9 mouse cellular contexts compared by ENCODE assay signal in the genomic region with DNA sequence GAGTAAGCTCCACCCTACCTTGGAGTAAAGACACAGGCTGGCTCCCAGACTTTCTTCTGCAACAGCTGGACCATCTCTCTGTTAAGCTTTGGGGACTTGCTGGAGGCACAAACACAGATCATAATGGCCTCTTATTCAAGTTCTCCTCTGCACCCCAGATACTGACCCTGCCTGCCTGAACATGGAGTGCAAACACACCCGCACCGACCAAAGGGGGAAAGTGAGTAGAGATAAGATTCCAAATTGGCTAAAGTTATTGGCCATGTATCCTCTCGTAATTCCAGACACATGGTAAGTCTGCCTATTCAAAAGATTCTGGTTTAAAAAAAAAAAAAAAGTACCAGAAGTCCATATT. TPM values are rescaled to one million over a fixed set of nuclear protein-coding genes. Genes with fewer than 3 reads are reported as not detected.
A peak's percentile ranks its signal among the peaks of the same experiment; 100 is the strongest.
DNase-seq lines count a peak whose midpoint lies in the region; ATAC-seq lines count a peak whose summit lies in the region.
"Had no signal": no experiment of that assay in that cellular context is flagged by ENCODE, and none has a peak within 500 bp of the region (broad histone marks: within the 10 kb centered on the region; RNA-seq: fewer than 3 reads in every experiment).

No protein-coding gene starts in this region.

- H3K27ac ChIP-seq in liver, embryonic 11.5 days (ENCODE audit: low read depth, low read length): no peak overlapping the region
- no peak overlapping the region for H3K27ac ChIP-seq in forebrain, embryonic 13.5 days
- no peak overlapping the region for H3K27ac ChIP-seq in limb, embryonic 11.5 days (replicated peaks; ENCODE audit: low read depth, low read length)
- no peak overlapping the region for H3K27ac ChIP-seq in neural tube, embryonic 15.5 days (replicated peaks)

- 0 out of 2 replicates have a peak, but pooled peaks have one; percentile 12 for ATAC-seq in liver, embryonic 11.5 days (replicated peaks; ENCODE audit: low FRiP score)
- 0 out of 2 replicates have a peak, but pooled peaks have one; percentile 1 for ATAC-seq in forebrain, embryonic 13.5 days
- peak; percentile 44; the same call in 1 of the 2 replicates for ATAC-seq in limb, embryonic 11.5 days (ENCODE audit: insufficient number of reproducible peaks, low FRiP score, low TSS enrichment, low read depth)
- no peak for ATAC-seq in neural tube, embryonic 15.5 days (ENCODE audit: low FRiP score)

- no peaks in the 10 kb centered on the region for H3K4me1 ChIP-seq in liver, embryonic 11.5 days (replicated peaks; ENCODE audit: control insufficient read depth, insufficient read depth, low read length)
- peaks cover 9% of the 10 kb centered on the region for H3K4me1 ChIP-seq in forebrain, embryonic 13.5 days
- H3K4me1 ChIP-seq in limb, embryonic 11.5 days (ENCODE audit: control insufficient read depth, insufficient read depth, low read length): 0 out of 2 replicates have a peak, but pooled peaks cover 4% of the 10 kb centered on the region
- peaks cover 10% of the 10 kb centered on the region for H3K4me1 ChIP-seq in neural tube, embryonic 15.5 days

- no peak overlapping the region for H3K9ac ChIP-seq in liver, embryonic 11.5 days (ENCODE audit: low read depth, low read length)
- H3K9ac ChIP-seq in forebrain, embryonic 13.5 days: peak overlapping the region; percentile 65
- peak overlapping the region; percentile 62 for H3K9ac ChIP-seq in limb, embryonic 11.5 days (ENCODE audit: low read length)
- H3K9ac ChIP-seq in neural tube, embryonic 15.5 days (replicated peaks): peak overlapping the region; percentile 64

- DNase-seq in liver, embryonic 11.5 days (ENCODE audit: low spot score): peak; percentile 33
- no peak for DNase-seq in liver
- DNase-seq in limb, embryonic 11.5 days (ENCODE audit: low spot score): no peak
- no peak for DNase-seq in right cerebral cortex, postnatal 36 days (ENCODE audit: low spot score in 2 of 2)
- no peak for DNase-seq in gastrocnemius, adult 8-10 months (ENCODE audit: low spot score in 2 of 2)
- DNase-seq in left cerebral cortex, postnatal 36 days (ENCODE audit: low spot score in 2 of 2): no peak
- DNase-seq: gastrocnemius, postnatal 25 days had no signal

- intact Hi-C loops in left cerebral cortex, postnatal 36 days (cut with DNase I): no loop called here

- H3K36me3 ChIP-seq in liver, embryonic 11.5 days (ENCODE audit: control insufficient read depth, insufficient read depth, low read length): no peaks in the 10 kb centered on the region
- no peaks in the 10 kb centered on the region for H3K36me3 ChIP-seq in forebrain, embryonic 13.5 days (ENCODE audit: poor library complexity, severe bottlenecking)
- H3K36me3 ChIP-seq in limb, embryonic 11.5 days (ENCODE audit: control insufficient read depth, insufficient read depth, low read length): no peaks in the 10 kb centered on the region
- no peaks in the 10 kb centered on the region for H3K36me3 ChIP-seq in neural tube, embryonic 15.5 days

- H3K4me2 ChIP-seq in liver, embryonic 11.5 days: peak overlapping the region; percentile 71
- H3K4me2 ChIP-seq in forebrain, embryonic 13.5 days: peak overlapping the region; percentile 98
- H3K4me2 ChIP-seq in limb, embryonic 11.5 days (ENCODE audit: low read depth, severe bottlenecking): peak overlapping the region; percentile 97
- H3K4me2 ChIP-seq in neural tube, embryonic 15.5 days: peak overlapping the region; percentile 99

- no peaks in the 10 kb centered on the region for H3K9me3 ChIP-seq in liver, embryonic 11.5 days (ENCODE audit: control insufficient read depth, low read length)
- H3K9me3 ChIP-seq in forebrain, embryonic 13.5 days (replicated peaks): no peaks in the 10 kb centered on the region
- no peaks in the 10 kb centered on the region for H3K9me3 ChIP-seq in limb, embryonic 11.5 days (ENCODE audit: control insufficient read depth, low read length)
- no peaks in the 10 kb centered on the region for H3K9me3 ChIP-seq in neural tube, embryonic 15.5 days (replicated peaks)

- H3K4me3 ChIP-seq in liver, embryonic 11.5 days (ENCODE audit: low read depth, low read length): peak overlapping the region; percentile 37
- H3K4me3 ChIP-seq in forebrain, embryonic 13.5 days: peak overlapping the region; percentile 55
- H3K4me3 ChIP-seq in limb, embryonic 11.5 days (ENCODE audit: low read depth, low read length): peak overlapping the region; percentile 46
- peak overlapping the region; percentile 62 for H3K4me3 ChIP-seq in neural tube, embryonic 15.5 days (replicated peaks)

- peaks cover 12% of the 10 kb centered on the region for H3K27me3 ChIP-seq in liver, embryonic 11.5 days (replicated peaks; ENCODE audit: control insufficient read depth, insufficient read depth, low read length)
- peaks cover 20% of the 10 kb centered on the region for H3K27me3 ChIP-seq in forebrain, embryonic 13.5 days
- peaks cover 13% of the 10 kb centered on the region; the same call in 1 of the 2 replicates for H3K27me3 ChIP-seq in limb, embryonic 11.5 days (ENCODE audit: control insufficient read depth, insufficient read depth, low read length)
- peaks cover 21% of the 10 kb centered on the region for H3K27me3 ChIP-seq in neural tube, embryonic 15.5 days (replicated peaks)

- 23% methylated on average over 3 of the region's 3 CpGs for WGBS in liver, embryonic 11.5 days
- WGBS in forebrain, embryonic 13.5 days: 61% methylated on average over 3 of the region's 3 CpGs
- WGBS in limb, embryonic 11.5 days: 45% methylated on average over 3 of the region's 3 CpGs
- WGBS in neural tube, embryonic 15.5 days: 57% methylated on average over 3 of the region's 3 CpGs

RNA-seq across cellular contexts. Expression of a gene that starts 0.4 kb away (rescaled TPM):
- 0.40 and 0.63 TPM in 2 replicates for polyA plus RNA-seq in liver, embryonic 11.5 days (2014; fragmentation: Nextera tagmentation; extraction: Ambion mirVana)
- polyA plus RNA-seq in forebrain, embryonic 13.5 days (2015; fragmentation: Nextera tagmentation; extraction: Ambion mirVana): 0.06 and 0.08 TPM in 2 replicates
- 1.7 and 1.9 TPM in 2 replicates for polyA plus RNA-seq in limb, embryonic 11.5 days (2014; fragmentation: Nextera tagmentation; extraction: Ambion mirVana)
- 0.51 and 1.1 TPM in 2 replicates for polyA plus RNA-seq in neural tube, embryonic 15.5 days (2015; fragmentation: Nextera tagmentation; extraction: Ambion mirVana)
- total RNA-seq in gastrocnemius, adult 8-10 months (2022): not detected
- total RNA-seq in left cerebral cortex, postnatal 36 days (2021): under 1 TPM; 0.10 to 0.18 TPM
- total RNA-seq: gastrocnemius, postnatal 25 days had no signal
